Mouse (Mus musculus): Measurements from ENCODE around the gene Susd6. TPM values are rescaled to one million over a fixed set of nuclear protein-coding genes. Genes with fewer than 3 reads are reported as not detected.
"Not testable (repeated sequence)": the region's sequence is repeated elsewhere in the genome, so short reads cannot be mapped to it uniquely, and the experiment has no call there.

The Susd6 gene
- total RNA-seq, 2 experiments from 2014 or later = 32.4 to 32.5 TPM

DNA sequence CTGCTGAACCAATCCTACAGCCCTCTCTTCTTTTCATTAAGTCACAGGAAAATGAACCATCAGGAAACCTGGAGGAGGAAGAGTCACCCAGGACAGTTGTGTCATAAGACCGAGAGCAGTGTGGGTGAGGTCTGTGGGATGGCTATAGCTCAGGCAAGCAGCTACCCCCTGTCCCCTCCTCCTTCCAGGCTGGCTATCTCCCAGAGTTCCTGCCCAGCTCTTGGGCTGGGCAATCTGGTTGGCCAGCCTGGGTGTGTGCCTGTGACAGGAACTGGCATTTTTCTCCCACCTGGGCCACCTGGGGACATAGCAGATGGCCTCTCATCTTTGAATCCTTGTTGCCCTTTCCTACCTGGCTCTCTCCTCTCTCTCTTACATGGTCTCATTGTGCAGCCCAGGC is 6.4 kb upstream of the Susd6 start:
- DNase-seq (ENCODE audit: low spot score in 2 of 2) = no peak

DNA sequence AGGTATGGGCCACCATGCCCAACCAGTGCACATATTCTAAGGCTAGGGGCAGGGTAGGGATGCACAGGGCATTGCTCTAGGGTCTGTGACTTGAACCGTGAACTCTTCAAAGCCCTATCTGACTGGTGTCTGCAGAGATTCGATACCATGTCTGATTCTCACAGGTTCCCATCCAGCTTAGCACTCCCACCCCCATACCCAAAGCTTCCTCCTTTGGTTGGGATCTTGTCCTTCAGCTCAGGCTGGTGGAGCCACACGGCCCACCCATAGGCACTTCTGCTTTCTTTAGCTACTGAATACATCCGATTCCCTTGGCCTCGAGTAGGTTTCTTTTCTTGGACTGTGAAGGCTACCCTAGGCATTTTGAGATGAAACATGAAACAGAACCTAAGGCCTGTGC is 5.3 kb upstream of the Susd6 start:
- no peak for DNase-seq (ENCODE audit: low spot score in 2 of 2)

DNA sequence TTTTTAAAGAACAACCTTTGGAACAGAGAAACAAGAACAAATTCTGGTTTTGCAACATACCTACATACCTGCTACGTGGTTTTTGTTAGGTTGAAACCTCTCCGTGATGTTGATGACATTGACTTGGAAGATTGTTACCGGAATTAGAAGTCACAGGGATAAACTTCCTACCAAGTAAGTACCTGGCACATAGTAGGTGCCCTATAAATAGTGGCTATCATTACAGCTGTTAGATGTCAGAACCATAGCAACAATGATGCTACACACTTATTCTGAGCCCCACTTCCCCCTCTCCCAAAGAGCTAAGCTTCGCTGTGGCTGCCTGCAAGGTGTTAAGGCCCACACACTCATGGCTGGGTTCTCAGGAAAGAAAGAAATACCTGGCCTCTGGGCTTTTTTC is 4.7 kb upstream of the Susd6 start:
- DNase-seq (ENCODE audit: low spot score in 2 of 2) = no peak

DNA sequence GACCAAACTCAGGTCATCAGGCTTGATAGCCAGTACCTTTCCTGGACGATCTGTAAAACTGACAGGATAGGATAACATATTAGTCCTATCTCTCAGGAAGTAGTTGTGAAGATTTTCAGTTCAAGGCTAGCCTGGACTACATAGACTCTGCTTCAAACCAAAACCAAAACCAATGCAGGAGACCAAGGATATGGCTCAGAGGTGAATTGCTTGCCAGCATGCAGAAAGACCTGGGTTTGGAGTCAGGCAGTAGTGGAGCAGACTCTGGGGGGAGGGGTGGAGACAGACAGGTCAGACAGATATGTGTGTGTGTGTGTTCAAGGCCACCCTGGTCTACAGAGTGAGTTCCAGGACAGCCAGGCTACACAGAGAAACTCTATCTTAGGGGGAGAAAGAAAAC is 3.7 kb upstream of the Susd6 start:
- DNase-seq (ENCODE audit: low spot score in 2 of 2) = no peak

DNA sequence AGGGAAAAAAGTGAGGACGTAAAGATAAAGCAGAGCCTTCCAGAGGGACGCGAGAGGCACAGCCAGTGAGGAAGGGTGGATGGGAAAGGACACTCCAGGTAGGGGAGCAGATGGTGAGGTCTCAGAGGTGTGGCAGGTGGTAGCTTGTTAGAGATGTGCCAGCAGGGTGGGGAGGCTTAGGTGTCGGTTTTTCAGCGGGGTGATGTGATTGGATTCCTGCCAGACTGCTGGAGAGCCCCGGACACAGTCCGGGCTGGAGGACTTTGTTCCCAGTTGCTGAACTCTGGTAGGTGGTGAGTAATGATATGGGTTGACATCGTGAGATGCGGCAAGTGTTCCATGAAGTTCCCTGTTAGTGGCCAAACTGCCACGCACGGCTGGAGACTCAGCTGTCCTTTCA is 2.7 kb upstream of the Susd6 start:
- no peak for DNase-seq (ENCODE audit: low spot score in 2 of 2)

DNA sequence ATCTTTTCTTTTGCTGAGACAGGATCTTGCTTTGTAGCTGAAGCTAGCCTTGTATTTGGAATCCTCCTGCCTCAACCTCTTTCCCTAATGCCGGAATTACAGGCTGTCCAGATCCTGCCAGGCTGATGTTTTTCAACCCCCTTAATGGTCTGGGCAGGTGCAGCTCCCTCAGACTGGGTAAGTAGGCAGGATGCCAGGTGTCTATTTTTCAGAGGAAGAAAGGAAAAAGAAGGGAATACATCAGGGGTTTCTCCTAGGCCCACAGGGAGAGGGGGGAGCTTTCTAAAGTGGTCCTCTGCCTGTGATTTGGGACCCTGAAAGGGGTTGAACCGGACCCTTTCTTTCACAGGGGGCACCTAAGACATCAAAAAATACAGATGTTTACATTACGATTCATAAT is 2.1 kb upstream of the Susd6 start:
- no peak for DNase-seq (ENCODE audit: low spot score in 2 of 2)

DNA sequence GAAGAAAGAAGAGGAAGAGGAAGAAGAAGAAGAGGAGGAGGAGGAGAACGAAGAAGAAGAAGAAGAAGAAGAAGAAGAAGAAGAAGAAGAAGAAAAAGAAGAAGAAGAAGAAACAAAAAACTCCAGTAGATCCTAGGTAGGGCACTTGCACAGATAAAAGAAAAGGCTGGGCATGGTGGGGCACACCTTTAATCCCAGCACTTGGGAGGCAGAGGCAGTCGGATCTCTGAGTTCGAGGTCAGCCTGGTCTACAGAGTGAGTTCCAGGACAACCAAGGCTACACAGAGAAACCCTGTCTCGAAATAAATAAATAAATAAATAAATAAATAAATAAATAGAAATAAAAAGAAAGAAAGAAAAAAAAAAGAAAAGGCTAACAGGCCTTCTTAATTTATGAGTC is 1.0 kb upstream of the Susd6 start:
- DNase-seq (ENCODE audit: low spot score in 2 of 2) = not testable (repeated sequence)

DNA sequence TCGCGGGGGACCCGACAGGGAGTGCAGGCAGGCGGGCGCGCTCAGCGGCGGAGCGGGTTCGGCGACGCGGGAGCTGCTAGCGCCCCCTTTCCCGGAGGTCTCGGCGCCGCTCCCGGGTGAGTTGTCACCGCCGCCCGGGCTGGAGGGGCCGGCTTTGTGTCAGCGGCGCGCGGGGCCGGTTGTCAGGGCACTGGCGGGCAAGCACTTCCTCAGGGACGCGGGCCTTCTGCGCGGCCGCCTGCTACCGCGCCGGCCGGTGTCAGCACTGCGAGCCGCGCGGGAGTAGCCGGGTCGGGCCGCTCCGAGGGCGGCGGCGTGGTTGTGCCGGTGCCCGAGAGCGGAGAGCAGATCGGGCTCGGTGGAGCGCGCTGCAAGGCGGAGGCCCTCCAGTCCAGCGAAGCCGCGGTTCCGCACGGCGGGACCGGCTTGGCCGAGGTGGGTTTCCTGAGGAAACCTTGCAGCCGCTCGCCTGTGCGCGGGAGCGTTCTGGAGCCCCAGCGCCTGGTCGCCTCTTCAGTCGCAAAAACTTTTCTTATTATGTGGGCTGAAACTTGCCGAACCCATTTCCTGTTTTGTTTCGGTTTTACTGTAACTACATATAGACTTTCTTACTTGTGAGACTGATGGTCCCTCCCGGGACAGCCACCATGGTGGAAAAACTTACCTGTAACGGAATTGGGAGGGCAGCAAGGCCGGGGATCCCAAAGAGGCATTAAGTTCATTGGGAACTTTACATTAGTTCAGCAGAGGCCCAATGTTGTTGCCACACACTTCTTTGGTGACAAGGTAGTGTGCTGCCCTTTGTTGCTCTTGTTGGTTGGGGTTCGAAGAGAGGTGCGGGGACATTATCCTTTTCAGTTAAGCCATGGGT is 625 bp downstream of the Susd6 start:
- peak in 1 of 2 experiments; percentile 32 for DNase-seq (ENCODE audit: low spot score in 2 of 2)

DNA sequence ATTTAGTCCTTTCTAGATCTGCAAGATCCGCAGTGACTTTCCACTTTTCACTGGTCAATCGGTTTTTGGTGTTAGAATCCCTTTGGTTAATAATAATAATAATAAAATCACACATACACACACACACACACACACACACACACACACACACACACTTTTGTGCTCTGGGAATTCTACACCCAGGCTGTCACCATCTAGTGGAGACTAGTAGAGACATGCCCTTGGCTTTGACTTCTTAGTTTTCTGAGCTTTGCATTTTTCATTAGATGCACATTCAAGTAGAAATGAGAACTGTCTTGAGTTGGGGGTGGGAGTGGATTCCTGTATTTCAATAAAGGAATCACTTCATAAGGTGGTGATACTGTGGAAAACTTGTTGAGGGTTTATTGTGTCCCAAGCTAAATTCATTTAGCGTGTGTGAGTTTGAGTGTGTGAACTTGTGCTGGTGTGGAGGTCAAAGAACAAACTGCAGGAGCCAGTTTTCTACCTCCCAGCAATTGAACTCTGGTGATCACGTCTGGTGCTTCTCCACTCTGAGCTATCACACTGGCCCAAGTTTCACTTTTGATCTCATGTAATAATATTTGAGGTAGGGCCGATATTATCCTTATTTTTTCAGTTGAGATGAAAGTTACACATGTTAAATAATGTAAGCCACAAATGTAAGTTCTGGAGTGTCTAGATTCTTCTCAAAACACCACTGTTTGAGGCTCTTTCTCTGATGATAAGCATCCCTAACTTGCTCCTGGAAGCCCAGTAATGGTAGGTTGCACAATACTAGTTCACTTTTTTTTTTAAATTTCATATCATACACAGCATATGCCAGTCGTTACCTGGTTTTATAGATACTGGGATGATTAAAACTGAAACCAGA is 1.5 kb downstream of the Susd6 start:
- DNase-seq (ENCODE audit: low spot score in 2 of 2) = no peak

DNA sequence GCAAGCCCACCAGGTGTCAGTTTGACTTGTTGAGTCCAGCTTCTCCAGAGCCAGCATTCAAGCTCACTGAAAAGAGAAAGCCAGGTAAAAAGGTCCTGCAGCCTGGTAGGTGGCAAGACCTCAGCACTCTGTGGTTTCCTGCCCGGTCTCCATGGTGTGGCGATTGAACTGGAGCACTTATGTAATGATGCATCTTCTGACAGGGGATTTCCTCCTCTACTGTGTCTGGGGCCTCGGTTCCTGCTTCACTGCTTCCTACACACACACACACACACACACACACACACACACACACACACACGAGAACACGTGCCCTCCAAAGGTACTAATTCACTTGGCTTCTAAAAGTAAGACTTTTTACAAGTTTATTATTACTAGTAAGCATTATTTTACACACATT is 2.6 kb downstream of the Susd6 start:
- DNase-seq (ENCODE audit: low spot score in 2 of 2) = no peak

DNA sequence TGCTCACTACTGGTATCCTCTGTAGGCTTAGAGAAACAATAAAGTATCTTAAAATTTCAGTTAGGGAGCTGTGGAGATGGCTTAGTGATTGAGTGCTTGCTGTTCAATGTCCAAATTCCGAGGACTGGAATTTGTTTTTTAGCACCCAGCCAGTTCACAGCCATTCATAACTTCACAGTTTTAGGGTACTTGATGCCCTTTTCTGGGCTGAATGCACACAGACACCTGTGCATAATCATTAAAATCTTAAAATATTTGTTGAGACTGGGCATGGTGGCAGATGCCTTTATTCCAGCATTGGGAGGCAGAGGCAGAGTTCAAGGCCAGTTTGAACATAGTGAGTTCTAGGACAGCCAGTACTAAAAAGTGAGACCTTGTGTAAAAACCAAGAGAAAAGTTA is 3.2 kb downstream of the Susd6 start:
- no peak for DNase-seq (ENCODE audit: low spot score in 2 of 2)

DNA sequence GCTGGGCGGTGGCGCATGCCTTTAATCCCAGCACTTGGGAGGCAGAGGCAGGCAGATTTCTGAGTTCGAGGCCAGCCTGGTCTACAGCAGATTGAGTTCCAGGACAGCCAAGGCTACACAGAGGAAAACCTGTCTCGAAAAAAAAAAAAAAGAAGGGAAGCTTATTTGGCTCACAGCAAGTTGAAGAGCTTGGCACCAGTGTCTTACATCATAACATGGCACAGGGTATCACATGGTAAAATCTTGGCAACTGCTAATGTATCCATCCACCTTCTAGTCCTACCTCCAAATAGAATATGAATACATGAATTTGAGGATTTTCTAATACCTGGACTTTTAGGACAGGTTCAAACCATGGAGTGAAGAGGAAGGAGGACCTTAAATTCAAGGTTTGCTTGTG is 4.2 kb downstream of the Susd6 start:
- DNase-seq (ENCODE audit: low spot score in 2 of 2) = no peak

DNA sequence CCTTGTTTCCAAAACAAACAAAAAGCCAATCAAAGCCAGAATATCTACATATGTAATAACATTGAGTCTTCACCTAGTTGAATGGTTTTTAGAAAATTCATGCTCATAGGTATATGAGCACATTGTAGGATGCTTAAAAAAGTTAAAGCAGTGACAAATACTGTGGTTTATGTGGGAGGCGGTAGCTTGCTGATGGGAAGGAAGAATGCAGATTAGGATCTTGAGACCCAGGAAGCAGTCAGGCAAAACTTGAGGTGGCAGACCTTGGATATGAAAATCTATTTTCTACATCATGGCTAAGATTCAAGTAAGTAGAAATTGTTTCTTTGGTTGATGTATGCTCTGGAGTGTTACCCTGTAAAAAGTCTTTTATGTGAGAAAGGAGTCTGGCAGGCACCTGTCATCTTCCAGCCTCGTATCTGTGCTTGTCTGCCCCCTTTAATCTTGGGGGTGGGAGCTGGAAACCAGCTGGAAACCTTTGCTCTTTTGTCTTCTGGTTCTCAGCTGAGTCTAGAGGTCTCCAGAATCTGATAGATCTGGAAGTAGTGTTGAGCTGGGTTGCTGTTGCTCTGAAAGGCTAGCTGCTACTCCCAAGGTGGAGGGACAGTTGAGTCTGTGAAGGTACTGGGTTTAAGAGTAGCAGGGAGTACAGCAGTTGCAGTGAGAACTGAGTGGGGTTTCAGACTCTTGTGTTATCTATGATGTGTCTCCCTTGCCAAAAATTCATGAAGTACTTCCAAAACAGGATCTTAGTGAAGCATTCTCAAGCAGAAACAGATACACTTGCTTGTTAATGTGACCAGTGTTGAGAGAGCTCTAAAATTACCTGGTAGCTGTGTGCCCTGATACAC is 4.8 kb downstream of the Susd6 start:
- DNase-seq (ENCODE audit: low spot score in 2 of 2) = no peak

DNA sequence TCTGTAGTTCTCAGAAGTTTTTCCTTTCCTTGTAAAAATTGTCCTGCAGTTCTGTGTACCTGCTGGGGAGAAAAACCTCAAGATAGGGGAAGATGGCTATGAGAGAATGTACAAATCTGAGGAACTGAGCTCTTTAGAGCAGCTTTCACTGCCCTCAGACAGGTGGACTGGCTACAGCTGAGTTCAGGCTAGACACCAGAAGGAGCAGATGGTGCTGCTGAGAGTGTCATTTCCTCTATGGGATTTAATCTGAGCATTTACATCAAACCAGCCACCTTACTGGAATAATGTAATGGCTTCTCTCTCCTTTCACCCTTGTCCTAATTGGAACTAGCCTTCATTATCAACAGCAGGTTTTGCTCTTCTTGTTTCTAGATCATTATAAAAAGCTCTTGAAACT is 8.0 kb downstream of the Susd6 start:
- DNase-seq (ENCODE audit: low spot score in 2 of 2) = no peak

DNA sequence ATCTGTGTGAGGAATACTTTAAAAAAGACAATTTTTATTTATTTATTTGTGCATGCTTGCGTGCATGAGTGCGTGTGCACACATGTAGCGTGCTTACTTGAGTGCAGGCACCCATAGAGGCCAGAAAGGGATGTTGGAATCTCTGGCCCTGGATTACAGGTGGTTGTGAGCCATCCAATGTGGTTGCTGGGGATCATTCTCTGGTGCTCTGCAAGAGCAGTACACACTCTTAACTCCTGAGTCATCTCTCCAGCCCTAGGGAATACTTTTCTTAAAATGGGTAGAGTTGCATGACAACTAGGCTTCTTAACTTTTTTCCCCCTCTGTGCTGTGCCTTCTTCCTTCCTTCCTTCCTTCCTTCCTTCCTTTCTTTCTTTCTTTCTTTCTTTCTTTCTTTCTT is 9.8 kb downstream of the Susd6 start:
- no peak for DNase-seq (ENCODE audit: low spot score in 2 of 2)

DNA sequence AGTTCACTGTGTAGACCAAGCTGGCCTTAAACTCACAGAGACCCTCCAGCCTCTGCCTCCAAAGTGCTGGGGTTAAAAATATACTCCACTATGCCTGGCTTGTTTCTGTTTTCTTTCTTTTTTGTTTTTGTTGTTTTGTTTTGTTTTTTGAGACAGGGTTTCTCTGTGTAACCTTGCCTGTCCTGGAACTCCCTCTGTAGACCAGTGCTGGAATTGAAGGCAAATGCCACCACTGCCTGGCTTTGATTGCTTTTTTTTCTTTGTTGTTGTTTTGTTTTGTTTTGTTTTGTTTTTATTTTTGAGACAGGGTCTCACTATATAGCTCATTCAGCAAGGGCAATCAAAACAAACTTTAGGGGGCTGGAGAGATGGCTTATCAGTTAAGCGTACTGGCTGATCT is 11.1 kb downstream of the Susd6 start:
- DNase-seq (ENCODE audit: low spot score in 2 of 2) = no peak

DNA sequence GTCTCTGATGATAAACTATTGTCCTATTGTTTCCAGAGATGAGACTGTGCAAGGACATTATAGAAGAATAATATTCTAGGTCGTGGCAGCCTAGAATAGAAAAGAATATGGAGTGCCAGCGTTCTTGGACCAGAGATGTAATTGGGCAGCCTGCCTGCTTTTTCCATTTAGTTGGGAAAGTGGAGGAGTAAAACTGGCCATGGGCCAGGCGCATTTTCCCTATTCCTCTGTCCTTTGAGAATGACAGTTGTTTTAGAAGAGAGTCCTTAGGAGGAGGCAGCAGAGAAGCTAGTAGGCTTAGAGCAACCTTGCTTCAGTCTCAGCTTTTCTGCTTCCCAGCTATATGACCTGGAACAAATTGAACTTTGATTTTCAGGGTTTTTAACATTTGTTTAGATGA is 13.6 kb downstream of the Susd6 start:
- peak in 1 of 2 experiments; percentile 58 for DNase-seq (ENCODE audit: low spot score in 2 of 2)

DNA sequence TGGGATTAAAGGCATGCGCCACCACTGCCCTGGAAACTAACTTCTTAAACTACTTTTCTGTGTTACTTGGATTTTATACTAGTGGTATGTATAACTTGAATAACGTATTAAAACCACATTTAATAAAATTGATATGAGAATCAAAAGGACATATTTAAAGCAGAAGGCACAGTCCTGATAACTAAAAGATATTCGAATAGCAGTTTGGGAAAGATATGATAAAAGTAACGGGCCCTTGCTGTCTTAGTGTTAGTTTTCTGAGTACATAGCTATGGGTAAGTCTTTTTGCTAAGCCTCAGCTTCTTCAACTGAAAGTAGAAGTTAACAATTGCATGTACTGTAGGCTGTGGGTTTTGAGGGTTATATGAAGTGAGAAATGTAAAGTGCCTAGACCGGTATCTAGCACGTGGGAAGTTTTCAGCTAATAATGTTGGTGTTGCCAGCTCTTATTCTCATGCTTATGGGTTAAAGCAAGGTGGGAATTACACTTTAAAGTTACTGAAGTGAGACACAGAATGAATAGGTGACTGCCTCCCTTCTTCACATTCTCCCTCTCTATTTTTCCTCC is 14.6 kb downstream of the Susd6 start:
- no peak for DNase-seq (ENCODE audit: low spot score in 2 of 2)

DNA sequence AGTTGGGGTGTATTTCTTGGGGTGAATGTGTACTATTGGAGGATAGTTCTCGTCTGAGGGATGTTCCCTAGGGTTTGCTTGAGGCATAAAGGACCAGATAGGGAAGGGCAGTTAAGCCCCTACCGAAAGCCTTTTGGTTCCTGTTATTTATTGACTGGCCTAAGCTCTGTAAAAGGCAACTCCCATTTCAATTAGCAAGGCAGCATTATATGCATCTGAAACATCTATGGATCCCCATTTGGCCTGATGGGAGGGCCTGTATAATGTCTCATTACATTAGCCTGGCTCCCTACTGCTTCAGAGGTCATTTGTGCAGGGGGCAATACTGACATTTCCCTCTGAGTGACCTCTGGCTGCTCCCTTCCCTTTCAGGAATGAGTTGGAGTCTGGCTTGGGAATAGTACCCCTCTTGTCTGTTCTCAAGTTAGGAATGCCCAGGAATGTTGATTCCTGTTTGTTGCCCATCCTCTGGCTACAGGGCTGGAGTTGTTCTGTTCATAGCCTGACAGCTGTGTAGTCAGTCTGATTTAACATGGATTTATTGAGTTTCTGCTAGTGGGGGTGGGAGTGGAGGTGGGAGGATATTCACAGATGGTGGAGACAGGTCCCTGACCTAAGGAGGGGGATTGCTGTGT is 17.3 kb downstream of the Susd6 start:
- DNase-seq (ENCODE audit: low spot score in 2 of 2) = no peak

DNA sequence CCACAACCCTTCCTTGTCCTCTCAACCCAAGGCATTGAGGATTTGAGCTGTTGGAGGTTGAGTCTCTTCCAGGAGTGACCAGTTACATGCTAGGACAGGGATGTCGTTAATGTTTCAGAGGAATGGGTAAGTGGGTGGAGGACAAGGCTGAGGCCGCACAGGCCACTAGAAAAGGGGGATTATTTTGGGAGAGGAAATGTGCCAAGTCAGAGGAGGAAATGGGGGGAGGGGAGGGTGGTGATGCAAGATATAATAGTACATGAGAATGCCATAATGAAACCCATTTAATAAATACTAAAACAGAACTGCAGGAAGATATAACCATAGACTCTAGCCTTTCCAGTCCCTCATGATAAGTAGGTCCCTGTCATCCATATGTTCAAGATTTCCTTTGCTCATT is 19.7 kb downstream of the Susd6 start:
- DNase-seq (ENCODE audit: low spot score in 2 of 2) = no peak
